Mouse (Mus musculus): ENCODE measurements at regions not wholly inside any gene's neighbourhood (a gene's known extent, or its start where the extent isn't known, plus 50 kb on each side); places are given as distances from the start of the nearest gene placed in this dataset.

GRCm38 (mm10) chr8:8831306-8831705, 141.0 kb upstream of the Arglu1 start:
- DNase-seq (ENCODE audit: low read depth), result no peak

- no peak for DNase-seq (ENCODE audit: low read depth)
Measured at GRCm38 (mm10) chr8:8829230-8829629, 138.9 kb upstream of the Arglu1 start.

- no peak for DNase-seq (ENCODE audit: low read depth)
Measured at GRCm38 (mm10) chr8:8827555-8827954, 137.2 kb upstream of the Arglu1 start.

GRCm38 (mm10) chr8:8826801-8827200, 136.5 kb upstream of the Arglu1 start:
- DNase-seq (ENCODE audit: low read depth), result no peak

DNA sequence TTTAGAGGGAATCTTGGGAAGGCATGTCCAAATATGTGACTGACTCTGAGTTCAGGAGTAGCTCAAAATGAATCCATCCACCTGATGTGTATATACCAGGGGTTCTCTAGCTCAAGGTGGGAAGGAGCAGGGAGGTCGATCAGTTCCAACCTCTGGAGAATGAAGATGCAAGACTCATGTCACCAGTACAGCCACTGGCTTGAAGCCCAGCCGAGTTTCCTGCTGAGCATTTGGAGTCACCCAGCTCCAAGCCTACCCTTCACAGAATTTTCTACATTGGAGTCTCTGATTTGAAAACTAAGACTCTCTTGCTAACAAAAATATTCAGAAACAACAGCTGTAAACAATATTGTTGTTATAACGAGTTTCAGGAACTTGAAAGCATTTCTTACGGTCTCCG, 134.6 kb upstream of the Arglu1 start:
- no peak for DNase-seq (ENCODE audit: low read depth)

- no peak for DNase-seq (ENCODE audit: low read depth)
Measured at GRCm38 (mm10) chr8:8821119-8821518, 130.8 kb upstream of the Arglu1 start.

DNA sequence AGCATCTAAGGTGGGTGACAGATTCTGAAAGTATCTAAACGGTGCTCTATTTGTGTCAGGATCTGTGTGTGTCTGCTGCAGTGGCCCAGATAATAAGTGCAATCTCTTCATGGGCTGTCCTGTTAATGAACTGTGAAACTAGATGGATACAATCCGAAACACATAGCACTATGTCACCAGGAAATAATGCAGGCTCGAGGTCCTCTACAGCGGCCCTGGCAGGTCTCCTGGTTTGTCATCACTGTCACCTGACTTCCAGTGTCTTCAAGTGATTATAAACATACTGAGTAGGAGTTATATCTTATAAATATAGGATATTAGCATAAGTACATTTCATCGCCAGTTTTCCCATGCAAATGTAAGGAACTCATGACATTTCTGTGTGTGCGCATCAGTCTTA, 130.3 kb upstream of the Arglu1 start:
- no peak for DNase-seq (ENCODE audit: low read depth)

DNA sequence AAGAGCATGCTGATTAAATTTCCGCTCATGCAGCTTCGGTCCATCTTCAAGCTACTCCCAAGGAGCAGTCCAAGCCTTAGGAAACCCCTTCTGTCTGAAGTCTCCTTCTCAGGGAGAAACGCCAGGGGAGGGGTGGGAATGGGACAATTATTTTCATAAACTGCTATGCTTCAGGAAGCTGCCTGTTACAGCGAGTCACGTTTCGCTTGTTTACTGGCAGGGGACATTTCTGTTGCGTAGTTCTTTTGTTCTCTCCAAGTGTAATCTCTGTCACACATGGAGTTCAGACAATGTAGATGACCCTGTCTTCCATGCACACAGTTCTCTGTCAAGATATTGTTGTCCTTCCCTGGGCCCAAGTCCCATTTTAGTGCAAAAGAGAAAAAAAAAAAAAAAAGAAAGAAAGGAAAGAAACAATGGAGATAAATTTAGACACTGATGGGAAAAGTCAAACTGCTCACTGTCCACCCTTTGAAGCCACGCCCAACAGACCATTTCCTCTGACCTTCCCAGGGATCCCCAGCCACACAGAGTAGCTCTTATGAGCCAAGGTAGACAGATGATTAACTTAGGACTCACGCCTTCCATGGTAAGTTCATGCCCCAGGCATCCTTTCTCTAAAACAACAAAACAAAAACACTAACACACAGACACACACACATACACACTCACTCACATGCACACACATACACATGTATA, 129.1 kb upstream of the Arglu1 start:
- DNase-seq (ENCODE audit: low read depth), result no peak

DNA sequence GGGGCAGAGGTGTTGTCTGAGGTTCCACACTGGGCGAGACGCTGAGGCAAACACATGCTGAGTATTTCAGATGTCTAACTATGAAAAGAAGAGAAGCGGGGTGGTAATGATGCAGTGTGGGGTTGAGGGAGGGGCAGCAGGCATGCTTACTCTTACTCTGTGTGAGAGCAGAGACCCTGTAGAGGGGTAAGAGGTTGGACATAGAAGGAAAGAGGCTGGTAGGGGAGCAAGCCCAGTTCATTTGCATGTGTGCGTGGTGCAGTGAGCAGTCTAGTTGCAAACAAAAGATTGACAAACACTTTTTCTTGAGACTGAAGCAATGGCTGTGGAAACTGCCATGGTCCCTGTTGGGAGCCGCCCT, 122.5 kb upstream of the Arglu1 start:
- DNase-seq (ENCODE audit: low read depth), result no peak

DNA sequence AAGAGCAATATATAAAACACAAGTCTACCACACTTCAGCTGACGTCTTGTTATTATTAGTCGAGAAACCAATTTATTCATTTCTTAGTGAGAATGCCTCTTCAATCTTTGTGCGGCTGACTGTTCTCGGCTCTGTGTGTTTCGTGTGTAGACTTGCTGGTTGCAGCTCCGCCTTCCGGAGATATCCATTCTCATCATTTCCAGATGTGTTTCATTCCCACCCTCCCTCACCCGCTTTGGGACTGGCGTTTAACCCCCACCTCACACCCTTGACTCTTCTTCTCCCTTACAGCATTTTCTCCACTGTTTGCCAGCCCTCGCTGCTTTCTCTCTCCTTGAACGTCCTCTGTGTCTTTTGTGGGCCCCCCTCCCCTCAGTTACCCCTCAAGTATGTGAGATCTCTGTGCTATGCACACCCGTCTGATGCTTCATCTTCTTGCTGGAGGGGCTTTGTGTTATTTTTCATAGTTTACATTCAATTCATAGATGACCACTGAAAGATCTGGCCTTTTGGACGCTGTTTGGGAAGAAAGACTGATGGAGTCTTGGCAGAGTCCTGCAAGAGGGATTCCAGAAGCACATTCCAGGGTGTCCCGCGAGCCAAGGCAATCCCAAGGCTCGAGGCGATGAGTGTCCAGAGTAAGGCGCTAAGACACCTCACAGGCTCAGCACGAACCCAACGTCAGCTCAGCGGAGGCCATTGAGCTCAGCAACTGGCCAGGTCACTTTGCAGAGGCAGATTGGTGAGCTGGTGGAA, 121.9 kb upstream of the Arglu1 start:
- no peak for DNase-seq (ENCODE audit: low read depth)

DNA sequence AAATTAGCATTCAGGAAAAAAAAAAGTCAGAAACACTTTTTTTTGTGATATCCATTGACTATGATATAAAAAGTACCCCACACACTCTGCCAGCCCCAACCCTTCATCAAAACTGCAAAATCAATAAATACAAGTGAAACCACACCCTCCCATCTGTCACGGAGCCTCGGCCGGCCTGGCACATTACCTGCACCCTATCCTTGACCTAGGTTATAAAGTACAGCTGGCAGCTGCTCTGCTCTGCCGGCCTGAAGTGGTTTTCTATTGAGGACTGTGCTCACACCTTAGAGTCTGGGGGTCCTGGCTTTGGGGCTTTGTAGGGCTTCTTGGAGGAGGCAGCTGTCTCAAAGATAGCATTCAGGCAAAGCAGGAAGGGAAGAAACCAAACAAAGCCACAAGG, 120.6 kb upstream of the Arglu1 start:
- DNase-seq (ENCODE audit: low read depth), result no peak

DNA sequence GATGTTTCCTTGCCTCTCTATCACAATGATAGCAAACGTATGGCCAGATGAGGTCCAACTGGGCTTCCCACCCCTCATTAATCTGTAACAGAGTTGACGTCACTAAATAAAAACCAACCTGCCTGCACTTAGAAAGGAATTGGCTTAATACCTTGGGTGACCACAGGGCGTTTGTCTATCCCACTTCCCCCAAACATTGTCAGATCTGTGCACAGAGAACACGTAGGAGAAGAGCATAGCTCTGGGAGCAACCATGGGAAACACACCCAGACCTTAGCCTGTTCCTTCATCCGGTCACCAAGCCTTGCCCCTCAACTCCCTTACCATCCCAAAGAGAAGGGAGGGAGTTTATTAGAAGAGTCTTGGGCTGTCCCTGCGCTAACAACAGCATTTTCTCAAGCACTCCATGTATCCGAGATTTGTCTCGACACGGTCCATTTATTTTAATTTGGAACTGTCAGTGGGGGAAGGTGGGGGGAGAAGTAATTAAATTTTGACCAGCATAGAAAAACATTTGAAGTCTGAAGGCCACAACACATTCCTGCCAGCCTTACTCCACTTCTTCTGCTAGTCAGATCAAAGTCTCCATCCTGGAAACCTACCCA, 119.6 kb upstream of the Arglu1 start:
- DNase-seq (ENCODE audit: low read depth), result no peak

GRCm38 (mm10) chr8:8809349-8809748, 119.0 kb upstream of the Arglu1 start:
- DNase-seq (ENCODE audit: low read depth), result no peak

- DNase-seq (ENCODE audit: low read depth), result no peak
Measured at GRCm38 (mm10) chr8:8802761-8803340, 112.5 kb upstream of the Arglu1 start.

- no peak for DNase-seq (ENCODE audit: low read depth)
Measured at GRCm38 (mm10) chr8:8802317-8802716, 112.0 kb upstream of the Arglu1 start.

- no peak for DNase-seq (ENCODE audit: low read depth)
Measured at GRCm38 (mm10) chr8:8801578-8801977, 111.3 kb upstream of the Arglu1 start.

DNA sequence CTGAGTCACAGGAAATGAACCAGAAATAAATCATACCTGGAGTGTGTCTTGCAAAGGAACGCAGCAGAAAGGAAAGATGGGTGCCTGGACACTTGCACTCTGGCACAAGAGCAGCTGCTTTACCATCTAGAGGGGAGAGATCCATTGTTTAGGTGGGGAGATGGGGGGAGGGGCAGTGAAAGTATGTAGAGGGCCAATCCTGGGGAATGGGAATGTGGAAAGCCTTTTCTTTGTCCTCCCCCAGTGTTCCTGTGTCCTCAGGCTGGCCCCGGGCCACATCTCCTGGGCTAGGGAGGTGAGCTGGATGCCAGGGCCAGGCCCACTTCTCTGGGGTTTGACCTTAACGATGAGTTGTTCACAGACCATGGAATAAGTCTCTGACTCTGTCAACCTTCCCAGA, 107.2 kb upstream of the Arglu1 start:
- no peak for DNase-seq (ENCODE audit: low read depth)

- no peak for DNase-seq (ENCODE audit: low read depth)
Measured at GRCm38 (mm10) chr8:8796951-8797350, 106.6 kb upstream of the Arglu1 start.

- DNase-seq (ENCODE audit: low read depth), result no peak
Measured at GRCm38 (mm10) chr8:8794711-8795110, 104.4 kb upstream of the Arglu1 start.

- no peak for DNase-seq (ENCODE audit: low read depth)
Measured at GRCm38 (mm10) chr8:8779931-8780330, 89.6 kb upstream of the Arglu1 start.

DNA sequence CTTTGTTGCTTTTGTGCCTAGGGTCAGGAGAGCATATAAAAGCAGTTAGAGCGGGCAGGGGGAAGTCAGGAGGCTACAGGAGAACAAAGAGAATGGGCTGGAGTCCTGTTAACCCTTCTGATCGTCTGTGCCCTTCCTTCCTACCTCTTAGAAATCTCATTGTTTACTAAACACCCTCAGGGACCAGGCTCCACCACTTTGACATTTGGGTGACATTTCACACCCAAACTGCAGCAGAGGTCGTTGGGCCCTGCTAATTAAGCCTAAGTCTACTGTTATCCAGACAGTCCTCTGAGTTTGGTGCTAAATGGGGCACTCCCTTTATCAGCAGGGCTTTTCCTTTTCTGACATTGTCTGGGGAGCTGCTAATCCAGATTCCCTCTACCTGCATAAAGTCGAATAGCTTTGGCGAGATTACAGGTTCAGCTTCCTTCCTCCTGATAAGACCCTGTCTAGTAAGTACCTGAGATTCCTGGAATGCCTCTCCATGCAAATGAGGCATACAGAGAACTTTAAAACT, 84.2 kb upstream of the Arglu1 start:
- no peak for DNase-seq (ENCODE audit: low read depth)

DNA sequence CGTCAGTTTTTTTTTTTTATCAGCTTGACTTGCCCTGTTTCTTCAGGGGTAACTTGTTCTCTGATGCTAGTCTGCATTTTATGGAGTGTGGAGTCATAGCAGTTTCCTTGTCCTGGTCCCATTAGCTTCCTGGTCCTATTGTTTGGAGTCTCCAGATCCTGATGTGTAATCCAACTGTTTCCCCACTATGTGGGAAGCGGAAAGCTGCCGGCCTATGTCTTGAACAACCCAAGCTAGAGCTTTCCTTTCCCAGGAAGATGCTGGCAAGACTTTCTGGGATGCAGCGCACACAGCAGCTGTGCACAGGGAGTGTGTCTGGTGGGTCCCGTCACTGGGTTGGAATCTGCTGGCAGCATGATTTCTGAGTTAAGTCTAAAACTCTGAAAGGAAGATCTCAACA, 82.1 kb upstream of the Arglu1 start:
- DNase-seq (ENCODE audit: low read depth), result no peak

GRCm38 (mm10) chr8:8770397-8770796, 80.1 kb upstream of the Arglu1 start:
- DNase-seq (ENCODE audit: low read depth), result no peak

All from c-Kit-positive CD71-negative TER-119-negative erythroid progenitor cells, embryonic 14.5 days (primary cell).